Mouse (Mus musculus) heart, embryonic 14.5 days (tissue): ENCODE data around the gene Fbxo2. TPM values are rescaled to one million over a fixed set of nuclear protein-coding genes. Genes with fewer than 3 reads are reported as not detected.

Experiments used
- ATAC-seq: fragments of 200-750 bp; cut with Nextera tagmentation; 2 replicates; pipeline ENCODE4 v1.8.0; 2017; ENCODE audit warnings: low read depth, moderate TSS enrichment; ENCODE audit not compliant: insufficient number of reproducible peaks, insufficient read depth, low FRiP score
- H3K27ac ChIP-seq, 2 experiments: fragments of 200-500 bp in 1 of 2; fragments of 300-500 bp in 1 of 2; sonication (generic) in 1 of 2; replicated peaks in 1 of 2; 2 replicates each; pipeline ENCODE4 v1.5.1; 2012 to 2014; ENCODE audit warnings: low read depth in 2 of 2, low read length in 2 of 2, control low read depth in 1 of 2, mild to moderate bottlenecking in 1 of 2, mixed read lengths in 1 of 2; ENCODE audit not compliant: control insufficient read depth in 1 of 2, insufficient read depth in 1 of 2
- H3K27me3 ChIP-seq: fragments of 300-500 bp; sonication (generic); 2 replicates; pipeline ENCODE4 v1.6.1; 2014; ENCODE audit warnings: mild to moderate bottlenecking, low read length, control low read depth; ENCODE audit not compliant: control insufficient read depth, insufficient read depth
- H3K36me3 ChIP-seq: fragments of 300-500 bp; sonication (generic); 2 replicates; pipeline ENCODE4 v1.6.1; 2014; ENCODE audit warnings: mild to moderate bottlenecking, control low read depth, low read length, mixed read lengths; ENCODE audit not compliant: control insufficient read depth, insufficient read depth
- H3K4me1 ChIP-seq, 2 experiments: fragments of 200-500 bp in 1 of 2; fragments of 300-500 bp in 1 of 2; sonication (generic) in 1 of 2; 2 replicates each; pipeline ENCODE4 v1.6.1; 2012 to 2014; ENCODE audit warnings: low read length in 2 of 2, control low read depth in 1 of 2, mixed read lengths in 1 of 2; ENCODE audit not compliant: control insufficient read depth in 2 of 2, insufficient read depth in 2 of 2
- H3K4me2 ChIP-seq: fragments of 300-500 bp; sonication (generic); 2 replicates; pipeline ENCODE4 v1.6.1; 2014; ENCODE audit warnings: mild to moderate bottlenecking, low read length
- H3K4me3 ChIP-seq, 2 experiments: fragments of 200-500 bp in 1 of 2; fragments of 300-500 bp in 1 of 2; sonication (generic) in 1 of 2; 2 replicates each; pipeline ENCODE4 v1.5.1; 2012 to 2014; ENCODE audit warnings: low read length in 2 of 2, mild to moderate bottlenecking in 2 of 2, control low read depth in 1 of 2, low read depth in 1 of 2, moderate library complexity in 1 of 2; ENCODE audit not compliant: control insufficient read depth in 1 of 2, insufficient read depth in 1 of 2
- H3K9ac ChIP-seq: fragments of 300-500 bp; sonication (generic); 2 replicates; pipeline ENCODE4 v1.6.1; 2014; ENCODE audit warnings: mild to moderate bottlenecking, low read length
- H3K9me3 ChIP-seq: fragments of 300-500 bp; sonication (generic); 2 replicates; pipeline ENCODE4 v1.6.1; 2016; ENCODE audit warnings: low read length, control low read depth; ENCODE audit not compliant: control insufficient read depth
- WGBS: fragments of 180-500 bp; shearing (Covaris S2); extraction: QIAGEN DNeasy Blood & Tissue Kit; methylation state at CpG from one replicate; pipeline ENCODE4 v1.1.7; 2014; 5-methylcytosine and 5-hydroxymethylcytosine counted together
- polyA plus RNA-seq: library from polyadenylated mRNA; unstranded; fragments of >200 nt; fragmentation: Nextera tagmentation; extraction: Ambion mirVana; gene quantifications from 2 replicates; pipeline ENCODE4 v1.2.1, GENCODE M21; 2014

The Fbxo2 gene
- polyA plus RNA-seq, 1 experiment from 2014 or later, result not detected

- no peak for ATAC-seq
- Histone ChIP-seq H3K4me1 (peaks cover 10 to 14% of the 10 kb centered on the region in 2 experiments), H3K4me3 (no peak overlapping the region), H3K27ac (no peak overlapping the region), H3K4me2 (no peak overlapping the region), H3K9me3 (no peaks in the 10 kb centered on the region), H3K9ac (no peak overlapping the region), H3K36me3 (peaks cover 41% of the 10 kb centered on the region), H3K27me3 (peaks cover 7% of the 10 kb centered on the region; the same call in 1 of the 2 replicates)
- WGBS, result 57% methylated on average over 3 of the region's 3 CpGs
Measured at GRCm38 (mm10) chr4:148154982-148155381, 5.4 kb upstream of the Fbxo2 start.

GRCm38 (mm10) chr4:148158436-148159348 lies 1.7 kb upstream of the Fbxo2 start:
- 29% methylated on average over 27 of the region's 27 CpGs for WGBS
- peaks cover 7 to 9% of the 10 kb centered on the region in 2 experiments; a peak in 3 of 4 replicates for H3K4me1 ChIP-seq
- H3K4me3 ChIP-seq, result peak overlapping the region; percentile 63 to 79
- H3K9me3 ChIP-seq, result no peaks in the 10 kb centered on the region
- peak overlapping the region; percentile 90 for H3K4me2 ChIP-seq
- peak overlapping the region; percentile 46 to 67 for H3K27ac ChIP-seq
- ATAC-seq, result no peak
- peak overlapping the region; percentile 79 for H3K9ac ChIP-seq
- H3K36me3 ChIP-seq, result peaks cover 37% of the 10 kb centered on the region
- peaks cover 42% of the 10 kb centered on the region for H3K27me3 ChIP-seq

- Histone ChIP-seq H3K4me2 (peak overlapping the region; percentile 90), H3K9ac (peak overlapping the region; percentile 79), H3K27ac (peak overlapping the region; percentile 56 to 67; a peak in 3 of 4 replicates), H3K4me3 (peak overlapping the region; percentile 63 to 79), H3K4me1 (peaks cover 9 to 14% of the 10 kb centered on the region in 2 experiments; a peak in 3 of 4 replicates), H3K36me3 (peaks cover 30% of the 10 kb centered on the region), H3K27me3 (peaks cover 52% of the 10 kb centered on the region), H3K9me3 (no peaks in the 10 kb centered on the region)
- WGBS, result under 1% methylated on average over 49 of the region's 55 CpGs
- ATAC-seq, result peak; percentile 87
Measured at GRCm38 (mm10) chr4:148159544-148160435, 631 bp upstream of the Fbxo2 start.

- peaks cover 4 to 5% of the 10 kb centered on the region in 2 experiments; a peak in 2 of 4 replicates for H3K4me1 ChIP-seq
- no peaks in the 10 kb centered on the region for H3K9me3 ChIP-seq
- peak overlapping the region; percentile 64 for H3K4me2 ChIP-seq
- no peak overlapping the region for H3K27ac ChIP-seq
- WGBS, result under 1% methylated on average over 28 of the region's 29 CpGs
- peaks cover 73% of the 10 kb centered on the region for H3K27me3 ChIP-seq
- peak overlapping the region; percentile 34 to 37 for H3K4me3 ChIP-seq
- ATAC-seq, result 0 out of 2 replicates have a peak, but pooled peaks have one; percentile 11
- H3K9ac ChIP-seq, result peak overlapping the region; percentile 34; the same call in 1 of the 2 replicates
- no peaks in the 10 kb centered on the region for H3K36me3 ChIP-seq
Measured at GRCm38 (mm10) chr4:148164002-148164439, 3.6 kb downstream of the Fbxo2 start.

GRCm38 (mm10) chr4:148164461-148164860 lies 4.0 kb downstream of the Fbxo2 start:
- no peaks in the 10 kb centered on the region for H3K36me3 ChIP-seq
- peak overlapping the region; percentile 34 to 37 for H3K4me3 ChIP-seq
- no peak overlapping the region for H3K9ac ChIP-seq
- H3K4me1 ChIP-seq, result peaks cover 3 to 4% of the 10 kb centered on the region in 2 experiments; a peak in 2 of 4 replicates
- peak overlapping the region; percentile 64 for H3K4me2 ChIP-seq
- peaks cover 75% of the 10 kb centered on the region for H3K27me3 ChIP-seq
- no peak for ATAC-seq
- no peaks in the 10 kb centered on the region for H3K9me3 ChIP-seq
- H3K27ac ChIP-seq, result no peak overlapping the region
- WGBS, result 5% methylated on average over 16 of the region's 16 CpGs

- peaks cover 3 to 4% of the 10 kb centered on the region in 2 experiments; a peak in 2 of 4 replicates for H3K4me1 ChIP-seq
- no peak overlapping the region for H3K4me3 ChIP-seq
- peaks cover 82% of the 10 kb centered on the region for H3K27me3 ChIP-seq
- no peak for ATAC-seq
- H3K4me2 ChIP-seq, result no peak overlapping the region
- H3K9me3 ChIP-seq, result no peaks in the 10 kb centered on the region
- WGBS, result 13% methylated on average over 17 of the region's 17 CpGs
- H3K36me3 ChIP-seq, result no peaks in the 10 kb centered on the region
- H3K9ac ChIP-seq, result no peak overlapping the region
- no peak overlapping the region for H3K27ac ChIP-seq
Measured at GRCm38 (mm10) chr4:148165551-148165950, 5.1 kb downstream of the Fbxo2 start.

- H3K4me1 ChIP-seq, result peaks cover 3 to 4% of the 10 kb centered on the region in 2 experiments; a peak in 1 of 4 replicates
- H3K36me3 ChIP-seq, result no peaks in the 10 kb centered on the region
- no peak overlapping the region for H3K27ac ChIP-seq
- no peak overlapping the region for H3K4me3 ChIP-seq
- ATAC-seq, result no peak
- no peaks in the 10 kb centered on the region for H3K9me3 ChIP-seq
- H3K4me2 ChIP-seq, result peak overlapping the region; percentile 37; the same call in 1 of the 2 replicates
- H3K27me3 ChIP-seq, result peaks cover 80% of the 10 kb centered on the region
- 5% methylated on average over 10 of the region's 10 CpGs for WGBS
- no peak overlapping the region for H3K9ac ChIP-seq
Measured at GRCm38 (mm10) chr4:148166431-148166830, 6.0 kb downstream of the Fbxo2 start.
